Mouse (Mus musculus) stomach, embryonic 14.5 days (tissue): ENCODE data around the gene Gm13757. TPM values are rescaled to one million over a fixed set of nuclear protein-coding genes. Genes with fewer than 3 reads are reported as not detected.

ENCODE experiments used
- polyA plus RNA-seq: library from polyadenylated mRNA; unstranded; fragments of >200 nt; fragmentation: Nextera tagmentation; extraction: Ambion mirVana; gene quantifications from 2 replicates; pipeline ENCODE4 v1.2.1, GENCODE M21; 2014

Gene Gm13757
- polyA plus RNA-seq, 1 experiment from 2014 or later, result not detected

Other genes starting within 250 kb of the Gm13757 start
- not detected in 2 replicates for gene Olfr1170, start 220.8 kb downstream of the Gm13757 start, polyA plus RNA-seq
- not detected in 2 replicates for gene Olfr1173, start 169.3 kb downstream of the Gm13757 start, polyA plus RNA-seq
- not detected in 2 replicates for gene Olfr1174-ps, start 134.0 kb downstream of the Gm13757 start, polyA plus RNA-seq
- gene Olfr1175-ps, start 121.9 kb downstream of the Gm13757 start, polyA plus RNA-seq, result not detected in 2 replicates
- gene Olfr1176, start 112.4 kb downstream of the Gm13757 start, polyA plus RNA-seq, result not detected in 2 replicates
- not detected in 2 replicates for gene Olfr1177-ps, start 102.6 kb downstream of the Gm13757 start, polyA plus RNA-seq
- gene Olfr1178, start 62.1 kb downstream of the Gm13757 start, polyA plus RNA-seq, result not detected in 2 replicates
- not detected in 2 replicates for gene Olfr1179, start 42.7 kb downstream of the Gm13757 start, polyA plus RNA-seq
- gene Olfr1180, start 30.0 kb downstream of the Gm13757 start, polyA plus RNA-seq, result not detected in 2 replicates
- gene Olfr1181, start 23.0 kb downstream of the Gm13757 start, polyA plus RNA-seq, result not detected in 2 replicates
- not detected in 2 replicates for gene Olfr1183, start 5.7 kb upstream of the Gm13757 start, polyA plus RNA-seq
- not detected in 2 replicates for gene Olfr1184, start 34.5 kb upstream of the Gm13757 start, polyA plus RNA-seq
- gene Olfr1185-ps1, start 44.2 kb upstream of the Gm13757 start, polyA plus RNA-seq, result not detected in 2 replicates
- gene Olfr1186, start 69.4 kb upstream of the Gm13757 start, polyA plus RNA-seq, result not detected in 2 replicates
- gene Olfr1188, start 107.8 kb upstream of the Gm13757 start, polyA plus RNA-seq, result not detected in 2 replicates
- gene Olfr1189, start 137.3 kb upstream of the Gm13757 start, polyA plus RNA-seq, result not detected in 2 replicates
- gene Olfr1191-ps1, start 191.4 kb upstream of the Gm13757 start, polyA plus RNA-seq, result not detected in 2 replicates
- not detected in 2 replicates for gene Olfr1192-ps1, start 199.4 kb upstream of the Gm13757 start, polyA plus RNA-seq
- not detected in 2 replicates for gene Olfr1193, start 226.5 kb upstream of the Gm13757 start, polyA plus RNA-seq
- gene Olfr1195, start 240.1 kb upstream of the Gm13757 start, polyA plus RNA-seq, result not detected in 2 replicates